Mouse (Mus musculus) hindbrain, embryonic 16.5 days (tissue): ENCODE results near the gene Cidec. TPM values are rescaled to one million over a fixed set of nuclear protein-coding genes. Genes with fewer than 3 reads are reported as not detected.
A peak's percentile ranks its signal among the peaks of the same experiment; 100 is the strongest.

Experiments used
- ATAC-seq: fragments of 200-750 bp; cut with Nextera tagmentation; 2 replicates; pipeline ENCODE4 v1.8.0; 2017; ENCODE audit warnings: moderate TSS enrichment, moderate library complexity
- H3K27ac ChIP-seq: fragments of 300-500 bp; sonication (generic); 2 replicates; pipeline ENCODE4 v1.5.1; 2014; ENCODE audit warnings: low read depth, mild to moderate bottlenecking, control low read depth, low read length, moderate library complexity
- H3K27me3 ChIP-seq: fragments of 300-500 bp; sonication (generic); replicated peaks from 2 replicates; pipeline ENCODE4 v1.6.1; 2014; ENCODE audit warnings: low read length; ENCODE audit not compliant: control insufficient read depth, insufficient read depth
- H3K36me3 ChIP-seq: fragments of 300-500 bp; sonication (generic); 2 replicates; pipeline ENCODE4 v1.6.1; 2014; ENCODE audit warnings: mild to moderate bottlenecking, low read length, moderate library complexity, mixed read lengths; ENCODE audit not compliant: control insufficient read depth, insufficient read depth
- H3K4me1 ChIP-seq: fragments of 300-500 bp; sonication (generic); 2 replicates; pipeline ENCODE4 v1.6.1; 2014; ENCODE audit warnings: low read depth, low read length; ENCODE audit not compliant: control insufficient read depth, insufficient read depth
- H3K4me2 ChIP-seq: fragments of 300-500 bp; sonication (generic); 2 replicates; pipeline ENCODE4 v1.6.1; 2014; ENCODE audit warnings: mild to moderate bottlenecking, low read length, control low read depth, moderate library complexity
- H3K4me3 ChIP-seq: fragments of 300-500 bp; sonication (generic); 2 replicates; pipeline ENCODE4 v1.5.1; 2014; ENCODE audit warnings: mild to moderate bottlenecking, low read length, control low read depth, moderate library complexity
- H3K9ac ChIP-seq: fragments of 300-500 bp; sonication (generic); 2 replicates; pipeline ENCODE4 v1.6.1; 2014; ENCODE audit warnings: low read depth, mild to moderate bottlenecking, control low read depth, low read length, moderate library complexity
- H3K9me3 ChIP-seq: fragments of 300-500 bp; sonication (generic); 2 replicates; pipeline ENCODE4 v1.6.1; 2014; ENCODE audit warnings: mild to moderate bottlenecking, low read length, moderate library complexity; ENCODE audit not compliant: control insufficient read depth
- WGBS: fragments of 180-500 bp; shearing (Covaris S2); extraction: QIAGEN DNeasy Blood & Tissue Kit; methylation state at CpG from one replicate; pipeline ENCODE4 v1.1.7; 2014; 5-methylcytosine and 5-hydroxymethylcytosine counted together
- polyA plus RNA-seq: library from polyadenylated mRNA; unstranded; fragments of >200 nt; fragmentation: Nextera tagmentation; extraction: Ambion mirVana; gene quantifications from 2 replicates; pipeline ENCODE4 v1.2.1, GENCODE M21; 2015

Gene Cidec
- polyA plus RNA-seq, 1 experiment from 2014 or later = not detected

DNA sequence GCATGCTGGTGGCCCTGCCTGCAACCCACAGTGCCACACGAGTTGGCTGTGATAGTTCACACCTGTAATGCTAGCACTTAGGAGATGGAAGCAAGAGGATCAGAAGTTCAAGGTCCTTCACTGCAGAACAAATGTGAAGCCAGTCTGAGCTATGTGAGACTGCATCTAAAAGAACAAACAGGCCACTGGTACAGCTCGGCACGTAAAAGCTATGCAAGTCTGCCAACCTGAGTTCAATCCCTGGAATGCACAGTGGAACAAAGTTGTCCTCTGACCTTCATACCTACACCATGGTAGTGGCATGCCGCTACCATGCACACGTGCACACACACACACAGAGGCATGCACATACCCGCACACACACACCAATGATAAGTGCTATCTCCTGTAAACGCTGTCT, 11.4 kb downstream of the Cidec start:
- Histone ChIP-seq H3K4me2 (no peak overlapping the region), H3K9ac (no peak overlapping the region), H3K4me1 (peaks cover 3% of the 10 kb centered on the region; the same call in 1 of the 2 replicates), H3K4me3 (no peak overlapping the region), H3K36me3 (no peaks in the 10 kb centered on the region), H3K27ac (no peak overlapping the region), H3K27me3 (no peaks in the 10 kb centered on the region), H3K9me3 (peaks cover 2% of the 10 kb centered on the region)
- no peak for ATAC-seq
- WGBS = 90% methylated on average over 7 of the region's 7 CpGs

DNA sequence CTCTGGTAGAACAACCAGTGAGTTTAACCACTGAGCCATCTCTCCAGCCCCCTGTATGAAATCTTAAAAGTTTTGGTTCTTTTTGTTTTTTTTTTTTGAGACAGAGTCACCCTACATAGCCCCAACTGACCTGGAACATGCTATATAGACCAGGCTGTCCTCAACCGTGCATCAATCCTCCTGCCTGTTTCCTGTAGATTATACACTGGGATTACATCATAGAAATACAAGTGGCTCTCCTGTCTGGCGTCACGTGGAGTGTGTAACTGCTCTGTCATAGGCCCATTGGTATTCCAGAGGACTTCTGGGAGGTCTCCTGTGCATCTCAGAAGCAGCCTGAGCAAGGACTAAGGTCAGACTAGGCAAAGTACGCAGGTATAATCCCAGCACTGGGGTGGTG, 12.6 kb downstream of the Cidec start:
- no peak overlapping the region for H3K4me3 ChIP-seq
- H3K4me2 ChIP-seq = no peak overlapping the region
- H3K27me3 ChIP-seq = no peaks in the 10 kb centered on the region
- ATAC-seq = no peak
- no peak overlapping the region for H3K9ac ChIP-seq
- no peak overlapping the region for H3K27ac ChIP-seq
- H3K36me3 ChIP-seq = no peaks in the 10 kb centered on the region
- 83% methylated on average over 4 of the region's 4 CpGs for WGBS
- H3K4me1 ChIP-seq = peaks cover 10% of the 10 kb centered on the region
- peaks cover 2% of the 10 kb centered on the region for H3K9me3 ChIP-seq

DNA sequence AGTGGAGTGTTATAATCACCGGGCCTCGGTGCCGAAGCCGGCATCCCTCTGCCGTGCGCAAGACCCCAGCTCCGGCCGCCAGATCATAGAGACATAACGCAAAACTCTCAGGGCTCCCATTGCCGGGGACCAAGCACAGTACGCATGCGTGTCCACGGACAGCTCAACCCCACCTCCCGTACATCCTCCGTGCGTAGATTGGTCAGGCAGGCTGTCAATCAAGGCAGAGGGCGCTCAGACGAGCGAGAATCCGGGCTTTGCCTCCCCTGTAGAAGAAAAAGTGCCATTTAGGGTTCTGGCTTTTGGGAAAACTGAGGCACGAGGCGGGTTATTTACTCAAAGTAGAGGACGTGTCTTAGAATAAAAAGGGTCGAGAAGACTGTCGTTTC, 16.4 kb downstream of the Cidec start, which contains the start of gene Rpusd3:
Rpusd3 (minus strand) TSS at position 142 of the 389 bp plus-strand sequence.
- Histone ChIP-seq H3K4me2 (peak within 1 kb of the TSS; percentile 98), H3K36me3 (peaks cover 6% of the 10 kb centered on the region; the same call in 1 of the 2 replicates), H3K4me1 (peaks cover 18% of the 10 kb centered on the region), H3K9ac (peak within 1 kb of the TSS; percentile 72), H3K27me3 (no peaks in the 10 kb centered on the region), H3K4me3 (peak within 1 kb of the TSS; percentile 63), H3K27ac (peak within 1 kb of the TSS; percentile 46), H3K9me3 (no peaks in the 10 kb centered on the region)
- 0% methylated on average over 25 of the region's 25 CpGs for WGBS
- ATAC-seq = peak; percentile 98

DNA sequence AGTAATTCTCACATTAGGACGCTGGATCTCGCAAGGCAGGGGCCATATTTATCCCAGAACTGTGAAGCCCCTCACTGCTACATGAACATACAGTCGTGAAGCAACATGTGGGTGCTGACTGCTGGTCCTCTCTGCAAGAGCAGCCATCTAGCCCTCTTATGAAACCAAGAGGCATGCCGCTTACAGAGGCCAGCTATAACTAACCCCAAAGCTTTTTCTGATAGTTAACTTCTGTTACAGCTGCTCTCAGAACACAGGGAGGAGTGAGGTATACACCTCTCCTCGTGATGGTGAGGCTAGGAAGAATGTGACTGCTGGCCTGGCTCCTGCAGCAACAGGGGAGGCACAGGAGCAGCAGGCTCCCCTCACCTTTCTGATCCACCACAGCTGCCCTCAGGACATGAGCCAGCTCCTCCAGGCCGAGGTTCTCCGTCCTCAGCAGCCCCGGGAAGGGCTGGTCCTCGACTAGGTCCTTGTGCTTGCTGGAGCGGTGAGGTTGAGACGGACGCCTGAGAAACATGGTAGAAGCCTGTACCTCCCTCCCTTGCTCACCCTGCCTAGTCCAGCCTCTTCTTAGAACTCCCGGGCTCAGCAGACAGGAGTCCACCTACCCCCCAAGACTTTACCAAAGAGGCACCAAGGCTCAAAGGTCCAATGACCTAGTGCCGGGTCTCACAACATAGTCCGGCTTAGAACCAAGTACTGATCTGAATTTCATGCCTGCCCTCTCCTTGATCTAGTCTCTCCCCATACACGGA, 16.9 kb downstream of the Cidec start:
- peak overlapping the region; percentile 72 for H3K9ac ChIP-seq
- H3K27ac ChIP-seq = peak overlapping the region; percentile 46
- peak overlapping the region; percentile 63 for H3K4me3 ChIP-seq
- no peaks in the 10 kb centered on the region for H3K27me3 ChIP-seq
- WGBS = 13% methylated on average over 16 of the region's 16 CpGs
- peaks cover 6% of the 10 kb centered on the region; the same call in 1 of the 2 replicates for H3K36me3 ChIP-seq
- H3K4me2 ChIP-seq = peak overlapping the region; percentile 98
- peaks cover 18% of the 10 kb centered on the region for H3K4me1 ChIP-seq
- H3K9me3 ChIP-seq = no peaks in the 10 kb centered on the region
- ATAC-seq = peak; percentile 60

DNA sequence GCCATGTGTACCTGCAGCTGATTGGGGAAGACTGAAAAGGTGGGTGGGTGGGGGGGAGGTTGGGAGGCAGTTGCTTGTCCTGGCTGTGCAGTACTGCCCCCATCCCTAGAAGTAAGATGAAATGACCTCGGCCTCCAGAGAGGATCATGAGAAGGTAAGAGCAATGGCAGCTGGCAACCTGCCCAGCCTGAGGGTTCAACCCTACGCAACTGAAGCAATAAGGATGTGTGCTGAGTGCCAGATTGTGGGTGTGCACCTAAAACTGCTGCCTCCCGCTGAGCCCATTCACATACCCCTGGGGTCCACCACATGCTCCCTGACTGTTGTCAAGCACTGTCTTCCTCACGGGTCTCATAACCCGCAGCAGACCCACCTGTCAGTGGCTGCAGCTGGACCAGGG, 19.1 kb downstream of the Cidec start:
- no peaks in the 10 kb centered on the region for H3K9me3 ChIP-seq
- H3K36me3 ChIP-seq = peaks cover 6% of the 10 kb centered on the region; the same call in 1 of the 2 replicates
- H3K27ac ChIP-seq = no peak overlapping the region
- H3K27me3 ChIP-seq = no peaks in the 10 kb centered on the region
- 88% methylated on average over 5 of the region's 5 CpGs for WGBS
- ATAC-seq = no peak
- peaks cover 18% of the 10 kb centered on the region for H3K4me1 ChIP-seq
- H3K9ac ChIP-seq = no peak overlapping the region
- no peak overlapping the region for H3K4me2 ChIP-seq
- no peak overlapping the region for H3K4me3 ChIP-seq

DNA sequence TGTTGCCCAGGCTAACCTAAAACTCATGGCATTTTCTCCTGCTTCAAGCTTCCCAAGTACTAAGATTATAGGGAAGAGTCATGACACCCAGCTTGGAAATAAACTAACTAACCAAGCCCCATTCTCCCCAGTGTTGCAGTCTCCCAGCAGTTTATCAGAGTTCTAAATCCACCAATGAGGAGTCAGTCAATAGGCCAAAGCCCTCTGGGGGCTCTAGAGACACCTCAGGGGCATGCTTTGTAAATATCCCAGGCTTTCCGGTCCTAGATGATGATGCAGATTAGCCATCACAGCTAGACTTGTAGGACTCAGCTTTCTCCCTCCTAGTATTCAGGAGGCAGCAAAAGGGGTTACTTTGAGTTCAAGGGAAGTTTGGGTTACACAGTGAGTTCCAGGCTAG, 25.6 kb downstream of the Cidec start:
- Histone ChIP-seq H3K4me3 (no peak overlapping the region), H3K4me1 (no peaks in the 10 kb centered on the region), H3K27me3 (no peaks in the 10 kb centered on the region), H3K9me3 (no peaks in the 10 kb centered on the region), H3K36me3 (peaks cover 3% of the 10 kb centered on the region; the same call in 1 of the 2 replicates), H3K27ac (no peak overlapping the region), H3K9ac (no peak overlapping the region), H3K4me2 (no peak overlapping the region)
- ATAC-seq = no peak
- 86% methylated on average over 1 of the region's 1 CpGs for WGBS

DNA sequence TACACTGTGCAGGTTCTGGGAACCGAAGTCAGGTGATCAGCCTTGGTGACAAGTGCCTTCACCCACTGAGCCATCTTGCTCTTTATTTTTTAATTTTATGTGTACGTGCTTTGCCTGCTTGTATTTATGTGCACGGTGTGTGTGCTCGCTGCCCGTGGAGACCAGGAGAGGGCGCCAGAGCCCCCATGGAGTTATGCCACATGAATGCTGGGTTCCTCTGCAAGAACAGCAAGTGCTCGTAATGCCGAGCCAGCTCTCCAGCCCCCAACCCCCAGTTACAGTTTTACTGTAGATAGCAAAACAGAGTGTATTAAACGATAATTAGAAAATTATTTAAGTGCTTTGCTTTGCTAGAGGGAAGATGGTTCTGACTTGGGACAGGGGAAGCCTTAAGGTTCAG, 28.9 kb downstream of the Cidec start:
- no peak for ATAC-seq
- WGBS = 80% methylated on average over 9 of the region's 9 CpGs
- H3K36me3 ChIP-seq = no peaks in the 10 kb centered on the region

DNA sequence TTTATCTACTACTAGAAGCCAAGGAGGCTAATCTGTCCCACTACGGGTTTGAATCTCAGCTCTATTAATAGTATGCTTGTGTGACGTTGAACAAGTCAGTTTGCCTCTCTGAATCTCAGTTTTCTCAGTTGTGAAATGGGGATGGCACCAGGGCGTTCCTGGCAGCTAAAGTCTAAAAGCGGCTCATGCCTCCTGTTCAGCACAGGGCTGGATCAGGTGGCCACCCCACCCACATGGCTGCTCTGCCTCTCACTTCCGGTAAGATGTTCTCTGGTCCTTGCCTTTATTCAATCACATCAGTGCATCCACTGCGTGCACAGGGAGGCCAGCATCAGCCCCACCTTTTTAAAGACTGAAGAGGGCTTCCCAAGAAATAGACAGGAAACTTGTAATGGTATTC, 30.1 kb downstream of the Cidec start:
- Histone ChIP-seq H3K4me1 (no peaks in the 10 kb centered on the region), H3K4me3 (no peak overlapping the region), H3K9ac (no peak overlapping the region), H3K4me2 (no peak overlapping the region), H3K9me3 (no peaks in the 10 kb centered on the region), H3K36me3 (no peaks in the 10 kb centered on the region), H3K27me3 (no peaks in the 10 kb centered on the region), H3K27ac (no peak overlapping the region)
- no peak for ATAC-seq
- WGBS = 90% methylated on average over 6 of the region's 6 CpGs

More for the DNA sequence above, 28.9 kb downstream of the Cidec start:
- Histone ChIP-seq H3K27me3 (no peaks in the 10 kb centered on the region), H3K27ac (no peak overlapping the region), H3K4me3 (no peak overlapping the region), H3K9me3 (no peaks in the 10 kb centered on the region), H3K4me1 (no peaks in the 10 kb centered on the region), H3K9ac (no peak overlapping the region), H3K4me2 (no peak overlapping the region)

DNA sequence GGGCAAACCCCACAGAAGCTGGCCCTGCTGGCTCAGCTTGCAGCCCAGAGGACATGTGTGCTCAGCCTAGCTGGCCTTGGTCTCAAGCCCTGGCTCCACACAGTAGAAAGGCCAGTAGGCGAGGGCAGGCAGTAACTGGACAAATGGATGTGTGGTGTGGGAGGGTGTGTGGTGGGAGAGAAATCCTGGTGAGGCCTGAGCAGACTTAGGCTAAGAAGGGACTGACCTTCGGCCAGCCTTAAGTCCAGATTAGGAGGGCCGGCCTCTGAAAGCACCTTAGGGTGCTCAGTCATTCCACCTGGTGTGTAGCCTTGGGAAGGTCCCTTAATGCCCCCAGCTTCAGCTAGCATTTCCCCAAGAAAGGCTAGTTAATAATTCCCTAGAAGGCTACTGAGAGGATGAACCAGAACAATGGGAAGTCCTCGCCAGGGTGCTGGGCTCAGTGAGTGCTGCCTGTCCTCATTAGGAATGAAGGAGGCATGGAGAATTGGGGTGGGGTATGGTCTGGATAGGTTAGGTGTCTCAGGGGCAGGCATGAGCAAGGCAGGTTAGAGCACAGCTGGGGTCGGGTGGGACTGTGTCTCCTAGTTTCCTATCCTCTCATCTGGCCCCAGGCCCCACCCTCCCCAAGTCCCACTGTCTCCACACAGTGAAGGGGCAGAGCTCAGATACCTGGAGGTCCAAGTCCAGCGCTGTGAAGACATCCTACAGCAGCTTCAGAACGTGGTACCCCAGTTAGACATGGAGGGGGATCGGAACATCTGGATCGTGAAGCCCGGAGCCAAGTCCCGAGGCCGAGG, 30.7 kb downstream of the Cidec start:
- 0 out of 2 replicates have a peak, but pooled peaks have one; percentile 20 for ATAC-seq
- Histone ChIP-seq H3K27me3 (no peaks in the 10 kb centered on the region), H3K4me1 (no peaks in the 10 kb centered on the region), H3K4me3 (no peak overlapping the region), H3K36me3 (no peaks in the 10 kb centered on the region), H3K4me2 (no peak overlapping the region), H3K9me3 (no peaks in the 10 kb centered on the region), H3K9ac (no peak overlapping the region), H3K27ac (no peak overlapping the region)
- WGBS = 72% methylated on average over 12 of the region's 12 CpGs
